Mouse (Mus musculus) brown adipose tissue, adult 24 weeks (tissue): ENCODE results near the gene Scamp2. TPM values are rescaled to one million over a fixed set of nuclear protein-coding genes. Genes with fewer than 3 reads are reported as not detected.

Experiments
- H3K27ac ChIP-seq: fragments of 200-500 bp; replicated peaks from 2 replicates; pipeline ENCODE4 v1.5.1; 2012; ENCODE audit warnings: low read depth, mild to moderate bottlenecking, low read length
- H3K4me1 ChIP-seq: fragments of 200-500 bp; 2 replicates; pipeline ENCODE4 v1.6.1; 2012; ENCODE audit warnings: low read length, mixed read lengths; ENCODE audit not compliant: control insufficient read depth, insufficient read depth, insufficient read length
- H3K4me3 ChIP-seq: fragments of 200-500 bp; 2 replicates; pipeline ENCODE4 v1.5.1; 2012; ENCODE audit warnings: low read depth, mild to moderate bottlenecking, low read length, moderate library complexity; ENCODE audit not compliant: insufficient read depth
- polyA plus RNA-seq: library from polyadenylated mRNA; stranded (reverse); fragments of >200 nt; gene quantifications from 2 replicates; pipeline ENCODE4 v1.2.4, GENCODE M21; 2012; ENCODE audit not compliant: missing spikeins, insufficient read depth, insufficient read length

The Scamp2 gene
- polyA plus RNA-seq, 1 experiment: 17.1 TPM

DNA sequence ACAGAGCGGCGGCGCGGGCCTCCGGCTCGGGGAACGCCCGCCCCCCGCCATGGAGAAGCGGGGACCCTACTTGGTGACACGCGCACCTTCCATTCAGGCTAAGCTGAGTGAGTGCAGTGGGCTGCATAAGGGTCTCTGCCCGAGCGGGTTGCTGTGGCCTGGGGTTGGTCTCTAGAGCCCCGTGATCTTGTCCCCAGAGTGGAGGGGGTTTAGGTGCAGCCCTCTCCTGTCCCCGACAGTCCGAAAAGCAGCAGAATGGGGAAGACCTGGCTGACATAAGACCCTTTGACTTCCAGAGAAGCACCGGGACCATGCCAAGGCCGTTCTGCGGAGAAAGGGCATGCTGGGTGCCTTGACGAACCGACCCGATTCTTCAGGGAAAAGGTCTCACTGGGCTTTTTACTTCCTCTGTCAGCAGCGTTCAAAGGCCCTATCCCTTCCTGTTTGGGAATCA lies 23.0 kb upstream of the Scamp2 start:
- peak overlapping the region; percentile 92 for H3K27ac ChIP-seq
- peaks cover 5% of the 10 kb centered on the region; the same call in 1 of the 2 replicates for H3K4me1 ChIP-seq
- peak overlapping the region; percentile 93 for H3K4me3 ChIP-seq

GRCm38 (mm10) chr9:57539550-57539949 lies 21.2 kb upstream of the Scamp2 start:
- Histone ChIP-seq H3K27ac (no peak overlapping the region), H3K4me3 (no peak overlapping the region)

DNA sequence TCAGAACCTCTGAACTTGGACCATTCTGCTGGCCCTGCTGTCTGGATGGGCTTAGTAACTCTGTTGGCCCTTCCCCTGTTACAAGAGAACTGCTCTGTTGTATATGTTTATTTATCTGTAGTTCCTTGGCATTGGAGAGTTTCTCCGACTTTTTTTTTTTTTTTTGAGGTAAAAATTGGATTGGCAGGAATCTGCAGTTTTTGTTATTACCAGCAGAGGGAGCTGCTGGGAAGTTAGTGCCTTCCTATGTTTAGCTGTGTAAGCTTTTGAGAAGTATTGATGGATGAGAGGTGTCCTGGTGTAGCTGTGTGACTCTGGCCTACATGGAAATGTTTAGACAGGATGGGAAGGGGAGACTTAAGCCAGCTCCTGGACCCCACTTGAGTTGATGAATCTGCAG lies 19.4 kb upstream of the Scamp2 start:
- Histone ChIP-seq H3K4me1 (no peaks in the 10 kb centered on the region; the same call in 1 of the 2 replicates), H3K27ac (no peak overlapping the region)

More at GRCm38 (mm10) chr9:57539550-57539949, 21.2 kb upstream of the Scamp2 start:
- no peaks in the 10 kb centered on the region; the same call in 1 of the 2 replicates for H3K4me1 ChIP-seq

GRCm38 (mm10) chr9:57543951-57544350 lies 16.8 kb upstream of the Scamp2 start:
- H3K27ac ChIP-seq: no peak overlapping the region
- no peaks in the 10 kb centered on the region for H3K4me1 ChIP-seq
- no peak overlapping the region for H3K4me3 ChIP-seq

More for the DNA sequence above, 19.4 kb upstream of the Scamp2 start:
- no peak overlapping the region for H3K4me3 ChIP-seq

DNA sequence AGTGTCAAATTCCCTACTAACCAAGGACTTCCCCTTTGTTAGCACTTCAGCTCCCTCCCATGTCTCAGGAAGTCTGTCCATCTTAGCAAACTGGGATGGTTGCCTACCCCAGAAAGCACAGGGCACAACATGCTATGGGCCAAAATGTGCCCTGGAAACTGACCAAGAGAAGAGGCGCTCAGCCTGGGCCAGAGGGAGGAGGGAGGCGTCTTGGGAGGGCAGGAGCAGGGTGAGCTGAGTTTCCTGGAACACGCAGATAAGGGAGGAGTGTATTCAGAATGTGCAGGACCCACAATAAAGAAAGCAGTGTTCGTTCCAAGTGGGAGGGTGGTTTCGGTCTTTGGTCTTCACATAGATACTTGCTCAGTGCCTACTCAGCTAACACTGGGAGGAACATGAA lies 13.5 kb upstream of the Scamp2 start:
- H3K27ac ChIP-seq: no peak overlapping the region
- no peak overlapping the region for H3K4me3 ChIP-seq
- H3K4me1 ChIP-seq: peaks cover 5% of the 10 kb centered on the region; the same call in 1 of the 2 replicates

DNA sequence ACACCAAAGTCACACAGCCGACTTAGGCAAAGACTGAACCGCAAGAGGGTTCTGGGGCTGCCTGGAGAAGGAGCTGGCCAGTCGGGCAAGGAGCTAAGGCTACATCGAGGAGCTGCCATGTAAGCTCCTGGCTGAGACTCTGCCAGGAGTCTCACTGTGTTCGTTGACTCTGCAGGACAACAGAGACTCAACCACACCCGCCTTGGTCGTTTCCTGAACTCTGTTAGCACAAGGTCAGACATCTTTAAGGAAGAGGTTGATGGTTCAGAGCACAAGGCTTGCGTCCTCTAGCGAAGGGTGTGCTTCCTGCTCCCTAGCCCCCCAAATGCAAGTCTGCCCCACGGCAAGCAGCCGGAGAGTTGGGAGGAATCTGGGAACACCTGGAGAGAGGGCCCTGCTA lies 12.9 kb upstream of the Scamp2 start:
- no peak overlapping the region for H3K4me3 ChIP-seq
- H3K27ac ChIP-seq: no peak overlapping the region
- H3K4me1 ChIP-seq: peaks cover 5% of the 10 kb centered on the region; the same call in 1 of the 2 replicates

- H3K27ac ChIP-seq: no peak overlapping the region
- no peak overlapping the region for H3K4me3 ChIP-seq
- H3K4me1 ChIP-seq: peaks cover 5% of the 10 kb centered on the region; the same call in 1 of the 2 replicates
Measured at GRCm38 (mm10) chr9:57549186-57549585, 11.6 kb upstream of the Scamp2 start.

DNA sequence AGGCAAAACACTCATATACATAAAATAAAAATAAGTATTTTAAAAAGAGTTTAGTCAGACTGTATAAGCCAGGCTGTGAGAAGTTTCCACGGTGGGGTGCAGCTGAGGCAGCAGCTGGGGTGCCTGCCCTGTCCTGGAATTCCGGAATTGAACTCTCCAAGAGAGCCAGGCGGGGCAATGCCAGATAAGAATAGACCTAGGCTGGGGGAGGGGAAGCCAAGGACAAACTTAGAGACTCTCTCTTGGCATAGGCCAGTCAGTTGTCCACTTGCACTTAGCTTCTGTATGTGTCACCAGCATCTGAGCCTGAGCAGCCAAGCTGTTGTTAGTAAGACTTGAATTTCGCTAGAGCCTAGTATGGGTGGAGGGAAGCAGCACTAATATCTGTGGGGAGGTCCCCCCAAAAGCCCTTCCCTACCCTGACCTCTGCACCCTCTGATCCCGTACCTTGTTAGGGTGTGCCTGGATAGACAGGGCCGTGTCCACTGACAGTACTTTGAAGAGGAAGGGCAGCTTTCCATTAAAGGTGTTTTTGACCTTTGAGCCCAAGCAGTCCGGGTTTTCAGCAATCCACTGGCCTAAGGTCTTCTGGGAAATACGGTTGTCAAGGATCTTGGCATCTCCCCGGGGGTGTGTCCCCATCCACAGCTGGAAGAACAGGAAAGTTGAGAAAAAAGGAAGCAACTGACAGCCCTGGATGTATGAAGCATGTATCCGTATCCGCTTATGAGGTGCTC lies 10.4 kb upstream of the Scamp2 start:
- Histone ChIP-seq H3K4me3 (no peak overlapping the region), H3K4me1 (peaks cover 5% of the 10 kb centered on the region; the same call in 1 of the 2 replicates), H3K27ac (no peak overlapping the region)

DNA sequence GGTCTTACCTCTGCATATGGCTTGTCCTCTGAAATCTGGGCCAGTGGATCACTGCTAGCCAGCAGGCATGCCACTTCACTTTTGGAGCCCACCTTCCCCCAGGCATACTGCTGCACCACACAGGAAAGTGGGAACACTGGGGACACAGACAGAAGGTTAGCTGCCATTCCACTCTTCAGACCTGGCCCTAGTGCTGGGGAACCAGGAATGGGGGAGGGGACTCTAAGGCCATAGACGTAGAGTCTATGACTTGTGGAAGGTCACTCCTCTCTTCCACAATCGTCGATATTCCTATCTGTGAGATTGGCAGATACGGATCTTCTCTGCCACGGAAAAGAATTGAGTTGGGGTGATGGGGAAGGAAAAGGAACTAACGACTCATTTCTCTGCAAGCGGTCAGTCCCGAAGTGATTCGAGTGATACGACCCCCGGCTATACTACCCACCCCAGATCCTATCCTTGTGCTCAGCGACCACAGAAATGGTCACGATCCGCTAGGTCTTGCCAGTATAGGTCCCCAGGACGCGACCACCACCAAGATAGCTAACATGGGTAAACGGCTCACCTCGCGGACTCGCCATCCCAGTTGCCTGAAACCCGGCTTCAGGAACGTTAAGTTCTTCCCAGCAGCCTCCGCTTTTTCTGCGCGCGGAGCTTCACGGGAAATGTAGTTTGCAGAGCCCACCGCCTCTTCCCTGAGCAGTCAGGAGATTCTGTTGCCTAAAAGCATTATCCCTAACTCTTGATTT lies 8.4 kb upstream of the Scamp2 start, which contains the start of gene Mpi:
Gene Mpi (minus strand): TSS at position 625 of the 749 bp plus-strand sequence.
- Histone ChIP-seq H3K27ac (peak within 1 kb of the TSS; percentile 40; the same call in 1 of the 2 replicates), H3K4me3 (peak within 1 kb of the TSS; percentile 91), H3K4me1 (peaks cover 5% of the 10 kb centered on the region; the same call in 1 of the 2 replicates)

GRCm38 (mm10) chr9:57553119-57553518 lies 7.6 kb upstream of the Scamp2 start:
- no peak overlapping the region for H3K4me3 ChIP-seq
- peaks cover 5% of the 10 kb centered on the region; the same call in 1 of the 2 replicates for H3K4me1 ChIP-seq
- no peak overlapping the region for H3K27ac ChIP-seq

GRCm38 (mm10) chr9:57554753-57555152 lies 6.0 kb upstream of the Scamp2 start:
- Histone ChIP-seq H3K4me1 (peaks cover 5% of the 10 kb centered on the region; the same call in 1 of the 2 replicates), H3K27ac (no peak overlapping the region), H3K4me3 (no peak overlapping the region)

- H3K4me3 ChIP-seq: no peak overlapping the region
- peaks cover 7% of the 10 kb centered on the region; the same call in 1 of the 2 replicates for H3K4me1 ChIP-seq
- H3K27ac ChIP-seq: no peak overlapping the region
Measured at GRCm38 (mm10) chr9:57557215-57557614, 3.5 kb upstream of the Scamp2 start.

GRCm38 (mm10) chr9:57558625-57559024 lies 2.1 kb upstream of the Scamp2 start:
- Histone ChIP-seq H3K4me3 (no peak overlapping the region), H3K4me1 (peaks cover 12% of the 10 kb centered on the region), H3K27ac (no peak overlapping the region; the same call in 1 of the 2 replicates)

DNA sequence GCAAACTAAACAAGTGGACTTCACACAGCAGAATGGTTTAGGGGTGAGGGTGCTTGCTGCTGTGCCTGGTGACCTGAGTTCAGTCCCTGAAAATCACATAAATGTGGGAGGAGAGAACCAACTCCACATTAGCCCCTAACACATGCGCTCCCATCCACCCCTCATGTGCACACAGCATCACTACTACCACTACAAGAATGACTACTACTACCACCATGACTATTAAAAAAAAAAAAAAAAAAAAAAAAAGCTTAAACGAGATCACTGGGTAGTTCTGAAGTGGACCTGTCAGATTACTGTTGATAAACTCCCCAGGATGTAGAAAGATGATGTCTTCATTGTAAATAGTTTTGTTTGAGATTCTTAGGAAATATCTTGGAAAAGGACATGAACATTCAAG lies 1.2 kb upstream of the Scamp2 start:
- Histone ChIP-seq H3K27ac (no peak overlapping the region), H3K4me3 (no peak overlapping the region), H3K4me1 (peaks cover 12% of the 10 kb centered on the region)

GRCm38 (mm10) chr9:57560263-57560662 lies 480 bp upstream of the Scamp2 start:
- Histone ChIP-seq H3K4me3 (peak overlapping the region; percentile 96), H3K27ac (peak overlapping the region; percentile 64), H3K4me1 (peaks cover 12% of the 10 kb centered on the region)
